Mouse (Mus musculus): ENCODE data around the gene Abhd4.

Abhd4 gene

DNA sequence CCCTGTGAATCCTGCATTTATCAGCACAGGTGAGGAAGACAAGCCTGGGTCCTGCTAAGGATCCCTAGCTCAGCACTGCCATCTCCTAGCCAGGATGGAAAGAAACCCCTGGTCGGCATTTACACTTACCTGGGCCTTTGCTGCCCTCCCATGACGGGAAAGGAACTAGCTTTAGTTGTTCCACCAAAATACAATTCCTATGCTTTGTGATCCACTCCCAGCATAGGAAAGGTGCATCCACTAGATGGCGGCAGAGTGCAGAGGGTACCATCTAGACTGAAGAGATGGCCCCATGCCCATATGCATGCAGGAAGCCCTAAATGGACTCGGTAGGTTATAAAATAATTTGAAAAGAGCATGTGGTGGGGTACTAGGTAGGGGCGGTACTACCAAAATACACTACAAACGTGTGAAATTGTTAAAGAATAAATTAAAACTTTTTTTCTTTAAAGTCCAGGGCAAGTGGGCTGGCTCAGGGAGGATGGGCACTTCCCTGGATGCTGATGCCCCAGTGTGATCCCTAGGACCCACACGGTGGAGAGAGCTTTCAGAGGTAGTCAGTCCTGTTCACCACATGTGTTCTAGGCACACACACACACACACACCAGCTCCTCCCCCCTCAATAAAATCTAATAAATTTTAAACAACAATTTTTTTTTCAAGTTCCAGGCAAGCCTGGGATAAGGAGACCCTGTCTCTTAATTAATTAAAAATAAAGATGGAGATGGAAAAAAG, 14.8 kb upstream of the Abhd4 start:
- DNase-seq (ENCODE audit: low read depth): peak; percentile 60

DNA sequence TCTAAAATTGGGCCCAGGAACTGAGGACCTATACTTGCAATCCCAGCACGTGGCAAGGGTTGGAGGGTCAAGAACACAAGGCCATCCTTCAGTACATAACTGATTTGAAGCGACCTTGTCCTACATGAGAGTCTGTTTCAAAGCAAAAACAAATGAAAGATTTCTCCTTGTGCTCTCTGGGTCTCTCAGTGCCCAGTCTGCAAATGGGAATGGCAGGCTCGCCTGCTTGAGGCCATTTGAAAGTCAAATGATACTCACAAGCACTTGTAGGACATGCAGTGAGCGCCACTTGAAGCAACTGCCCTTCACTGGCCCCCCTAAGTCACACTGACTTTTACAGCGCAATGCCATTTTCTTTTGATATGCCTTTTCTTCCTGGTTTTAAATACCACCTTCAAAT, 13.4 kb upstream of the Abhd4 start:
- no peak for DNase-seq (ENCODE audit: low read depth)

DNA sequence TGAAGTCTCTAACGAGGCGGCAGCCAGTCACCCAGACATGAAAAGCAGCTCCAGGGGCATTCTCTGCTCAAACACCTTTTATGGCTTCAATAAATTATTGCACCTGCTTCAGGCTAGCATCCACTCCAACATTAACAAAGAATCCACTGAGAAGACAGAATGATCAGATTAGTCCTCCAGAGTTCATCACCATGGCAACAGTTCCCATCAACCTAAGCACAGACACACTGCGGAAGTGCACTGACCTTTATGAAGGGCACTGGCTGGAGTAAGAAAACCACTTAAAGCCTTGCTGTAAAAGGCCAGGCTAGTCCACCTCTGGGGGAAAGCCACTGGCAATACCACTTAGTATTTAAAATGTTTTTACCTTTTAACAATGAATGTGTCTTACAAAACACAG, 9.8 kb upstream of the Abhd4 start:
- no peak for DNase-seq (ENCODE audit: low read depth)

DNA sequence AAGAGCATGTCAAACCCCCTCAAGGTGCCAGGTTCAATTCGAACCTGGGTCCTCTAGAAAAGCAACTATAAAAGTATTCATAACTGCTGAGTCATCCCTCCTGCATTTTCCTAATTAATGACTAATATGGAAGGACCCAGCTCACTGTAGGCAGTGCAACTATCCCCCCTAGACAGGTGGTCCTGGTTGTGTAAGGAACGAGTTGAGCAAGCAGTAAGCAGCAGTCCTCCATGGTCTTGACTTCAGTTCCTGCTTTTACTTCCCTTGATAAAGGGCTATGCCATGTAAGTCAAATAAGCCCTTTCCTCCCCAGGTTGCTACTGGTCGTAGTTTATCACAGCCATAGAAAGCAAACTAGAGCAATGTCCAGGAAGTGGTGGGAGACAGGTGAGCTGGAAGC, 7.8 kb upstream of the Abhd4 start:
- no peak for DNase-seq (ENCODE audit: low read depth)

DNA sequence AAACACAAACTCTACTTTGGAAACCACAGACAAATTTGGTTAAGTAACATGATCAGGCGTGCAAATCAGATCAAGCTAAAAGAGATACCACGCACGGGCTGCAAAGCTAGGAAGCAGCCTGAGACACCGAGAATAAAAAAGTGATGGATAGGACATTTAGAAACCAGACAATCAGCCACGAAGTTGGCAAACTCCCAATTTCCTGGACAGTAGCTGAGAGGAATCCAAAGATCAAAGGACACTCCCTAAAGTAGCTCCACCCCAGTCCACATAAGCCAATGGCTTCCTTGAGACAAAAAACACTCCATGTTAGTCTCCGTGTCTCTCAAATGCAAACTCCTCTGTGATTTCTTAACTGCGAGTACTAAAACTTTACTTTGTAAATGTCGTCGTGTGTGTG, 4.7 kb upstream of the Abhd4 start:
- DNase-seq (ENCODE audit: low read depth): no peak

DNA sequence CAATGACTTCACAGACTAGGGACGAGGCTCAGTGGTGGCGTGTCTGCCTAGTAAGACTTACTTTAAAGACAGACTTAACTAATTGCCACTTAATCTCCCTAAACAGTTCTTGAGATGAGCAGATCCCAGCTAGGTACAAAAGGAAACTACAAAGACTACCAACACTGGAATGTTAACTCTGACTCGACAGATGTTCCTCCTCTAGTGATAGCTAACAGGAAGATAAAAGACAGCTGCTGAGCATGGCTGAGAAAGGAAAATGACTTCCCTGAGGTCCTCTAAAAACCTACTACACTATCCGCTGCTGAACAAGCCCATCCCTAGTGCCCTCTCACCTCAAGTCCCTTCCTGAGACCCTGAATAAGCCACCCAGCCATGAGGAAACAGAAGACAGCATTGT, 3.9 kb upstream of the Abhd4 start:
- no peak for DNase-seq (ENCODE audit: low read depth)

DNA sequence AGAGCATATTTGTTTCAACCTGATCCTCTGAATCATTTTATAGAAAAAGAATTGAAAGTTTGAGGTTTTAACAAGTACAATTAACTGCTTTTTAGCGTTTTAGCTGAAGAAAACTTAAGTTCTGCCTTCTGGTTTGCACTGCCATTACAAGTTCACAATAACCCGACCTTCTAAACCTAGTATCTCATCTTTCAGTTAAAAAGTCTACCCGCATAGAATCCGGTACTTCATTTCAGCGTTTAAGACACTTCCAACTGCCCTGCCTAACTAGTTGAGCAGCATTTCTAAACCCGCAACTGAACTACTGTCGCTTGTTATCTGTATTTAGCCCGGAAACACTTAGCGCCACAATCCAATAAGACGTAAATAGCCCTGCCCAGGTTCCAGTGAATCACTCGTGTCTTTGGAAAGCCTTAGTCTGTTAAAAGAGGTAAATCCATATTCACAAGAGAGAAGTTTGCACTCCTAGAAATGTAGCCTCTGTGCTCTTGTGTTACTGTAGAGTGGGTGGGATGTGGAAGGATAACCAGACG, 748 bp downstream of the Abhd4 start:
- DNase-seq (ENCODE audit: low read depth): no peak

DNA sequence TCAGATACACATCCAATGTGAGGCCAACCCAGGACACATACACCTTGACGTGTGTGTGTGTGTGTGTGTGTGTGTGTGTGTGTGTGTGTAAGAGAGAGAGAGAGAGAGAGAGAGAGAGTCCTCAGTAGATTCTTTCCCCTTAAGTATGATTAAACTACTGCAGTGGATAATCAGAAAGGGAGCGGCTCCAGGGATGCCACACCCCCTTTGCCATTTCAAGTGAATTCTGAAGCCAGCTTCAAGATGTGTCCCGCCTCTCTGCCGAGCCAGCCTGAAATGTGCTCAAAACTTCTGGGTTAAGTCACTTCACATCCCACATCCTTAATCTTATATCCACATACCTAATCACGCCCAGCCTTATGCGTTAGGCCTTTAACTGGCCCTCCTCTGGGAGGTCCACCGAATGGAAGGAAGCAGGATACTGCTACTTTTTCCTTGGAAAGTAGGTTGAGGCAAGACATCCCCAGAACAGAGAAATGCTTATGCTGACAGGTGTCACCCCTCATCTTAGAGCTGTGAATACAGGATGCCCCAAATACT, 4.2 kb downstream of the Abhd4 start:
- no peak for DNase-seq (ENCODE audit: low read depth)

DNA sequence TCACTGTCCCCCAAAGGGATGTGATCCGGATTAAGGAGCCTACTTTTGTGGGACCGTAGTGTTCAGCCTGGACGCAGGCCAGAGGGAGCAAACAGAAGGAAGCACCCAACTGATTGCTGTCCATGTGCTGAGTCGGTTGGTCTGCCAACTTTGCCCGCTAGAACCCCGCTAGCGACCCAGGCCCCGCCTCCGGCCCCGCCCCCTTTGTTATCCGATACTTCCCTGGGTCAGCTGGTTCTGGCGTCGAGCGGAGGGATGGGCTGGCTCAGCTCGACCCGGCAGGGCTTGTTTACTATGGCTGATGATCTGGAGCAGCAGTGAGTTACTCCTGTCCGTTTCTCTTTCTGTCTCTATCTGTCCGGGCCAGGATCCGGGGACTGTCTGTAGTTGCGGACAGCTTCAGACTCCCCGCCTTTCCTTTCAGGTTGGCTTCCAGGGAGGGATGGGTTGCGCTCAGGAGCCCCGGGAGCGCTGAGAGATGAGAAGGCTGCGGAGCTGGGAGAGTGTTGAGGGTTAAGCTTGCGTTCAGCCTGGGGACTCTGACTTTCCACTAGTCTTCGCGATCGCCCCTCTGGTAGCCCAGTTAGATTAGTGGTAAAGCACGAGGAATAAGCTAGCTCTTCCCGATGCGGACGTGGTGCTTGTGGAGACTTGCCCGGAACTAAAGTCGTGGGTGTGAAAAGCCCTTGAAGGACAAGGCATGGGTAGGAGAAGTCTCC, 5.2 kb downstream of the Abhd4 start:
- peak; percentile 77 for DNase-seq (ENCODE audit: low read depth)

DNA sequence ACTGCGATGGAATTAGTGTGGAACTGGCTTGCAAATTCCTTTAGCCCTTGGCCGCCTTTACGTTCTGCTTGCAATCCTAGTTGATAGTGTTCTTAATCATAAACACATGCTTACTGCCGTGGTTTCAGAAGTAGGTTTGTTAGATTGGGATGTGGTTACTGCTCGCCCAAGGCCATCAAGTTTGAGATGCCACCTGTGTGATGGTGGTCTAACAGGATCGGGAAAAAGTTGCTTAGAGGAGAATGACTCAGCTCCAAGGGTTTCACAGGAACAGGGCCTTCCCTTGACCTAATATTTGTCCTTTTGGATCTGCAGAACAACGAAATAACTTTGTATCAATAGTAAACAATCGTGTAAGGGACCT, 5.7 kb downstream of the Abhd4 start:
- DNase-seq (ENCODE audit: low read depth): no peak

DNA sequence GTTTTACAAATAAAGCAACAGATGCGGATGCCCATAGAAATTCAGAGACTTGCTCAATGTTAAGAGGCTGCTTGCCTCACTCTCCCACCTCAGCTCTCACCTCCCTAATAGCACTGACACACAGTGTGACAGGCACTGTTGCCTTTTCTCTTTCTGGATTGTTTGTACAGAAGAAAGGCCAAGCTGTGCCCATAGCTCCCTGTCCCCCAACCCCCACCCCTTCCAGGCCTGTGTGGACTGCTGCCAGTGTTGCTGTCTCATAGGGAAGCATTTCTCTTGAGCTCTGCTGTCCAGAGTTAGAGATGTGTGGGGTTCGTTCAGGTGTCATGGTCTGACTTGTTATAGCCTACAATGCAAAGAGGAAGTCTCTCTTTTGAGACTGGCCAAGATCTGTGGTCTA, 6.2 kb downstream of the Abhd4 start:
- no peak for DNase-seq (ENCODE audit: low read depth)

DNA sequence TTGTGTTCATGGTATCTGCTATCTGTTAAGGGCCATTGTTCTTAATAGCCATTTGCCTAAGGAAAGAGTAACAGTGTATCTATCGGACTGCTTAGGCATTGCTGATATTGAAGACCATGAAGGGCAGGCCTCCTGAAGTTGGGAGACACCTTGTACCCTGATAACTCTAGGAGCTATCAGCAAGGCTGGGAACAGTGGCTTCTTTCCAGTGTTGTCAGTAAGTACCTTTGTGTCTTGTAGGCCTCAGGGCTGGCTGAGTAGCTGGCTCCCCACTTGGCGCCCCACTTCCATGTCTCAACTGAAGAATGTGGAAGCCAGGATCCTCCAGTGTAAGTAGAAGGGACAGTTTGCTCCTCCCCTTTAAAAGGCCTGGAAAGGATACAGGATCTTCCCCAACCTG, 7.4 kb downstream of the Abhd4 start:
- no peak for DNase-seq (ENCODE audit: low read depth)

DNA sequence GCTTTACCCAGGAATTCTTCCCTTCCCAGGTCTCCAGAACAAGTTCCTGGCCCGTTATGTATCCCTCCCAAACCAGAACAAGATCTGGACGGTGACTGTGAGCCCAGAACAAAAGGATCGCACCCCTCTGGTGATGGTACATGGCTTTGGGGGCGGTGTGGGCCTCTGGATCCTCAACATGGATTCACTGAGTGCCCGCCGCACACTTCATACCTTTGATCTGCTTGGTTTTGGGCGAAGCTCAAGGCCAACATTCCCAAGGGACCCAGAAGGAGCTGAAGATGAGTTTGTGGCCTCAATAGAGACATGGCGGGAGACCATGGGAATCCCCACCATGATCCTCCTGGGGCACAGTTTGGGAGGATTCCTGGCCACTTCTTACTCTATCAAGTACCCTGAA, 8.6 kb downstream of the Abhd4 start:
- no peak for DNase-seq (ENCODE audit: low read depth)

DNA sequence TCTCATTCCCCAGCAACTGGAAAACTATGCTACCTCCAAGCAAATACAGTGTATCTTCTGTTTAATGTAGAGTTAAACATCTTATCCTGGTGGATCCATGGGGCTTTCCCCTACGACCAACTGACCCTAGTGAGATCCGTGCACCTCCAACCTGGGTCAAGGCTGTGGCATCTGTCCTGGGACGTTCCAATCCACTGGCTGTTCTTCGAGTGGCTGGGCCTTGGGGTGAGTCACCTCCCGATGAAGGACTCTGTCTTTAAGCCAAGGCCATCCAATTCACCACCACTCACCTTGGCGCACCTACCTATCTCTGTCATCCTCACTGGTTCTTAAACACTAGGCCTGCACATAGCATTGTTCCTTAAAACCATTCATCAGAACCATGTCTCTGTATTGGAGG, 9.1 kb downstream of the Abhd4 start:
- DNase-seq (ENCODE audit: low read depth): no peak

DNA sequence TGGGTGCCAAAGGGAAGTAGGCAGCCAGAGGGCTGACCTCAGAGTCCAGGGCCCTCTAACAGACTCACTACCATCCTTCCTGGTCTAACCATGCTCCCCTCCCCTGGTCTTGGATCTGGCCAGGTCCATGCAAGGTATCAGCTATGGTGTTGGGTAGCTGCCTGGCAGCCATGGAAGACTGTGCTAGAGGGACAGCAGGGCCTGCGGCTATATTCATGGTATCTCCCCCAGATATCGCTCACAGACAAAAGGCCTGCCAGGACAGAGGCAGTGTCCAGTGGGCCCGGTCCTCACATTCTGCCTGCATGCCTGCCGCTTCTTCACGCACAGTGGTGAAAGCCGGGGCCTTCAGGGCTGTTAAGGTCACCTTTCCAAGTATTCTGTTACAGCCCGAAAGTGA, 10.2 kb downstream of the Abhd4 start:
- no peak for DNase-seq (ENCODE audit: low read depth)

DNA sequence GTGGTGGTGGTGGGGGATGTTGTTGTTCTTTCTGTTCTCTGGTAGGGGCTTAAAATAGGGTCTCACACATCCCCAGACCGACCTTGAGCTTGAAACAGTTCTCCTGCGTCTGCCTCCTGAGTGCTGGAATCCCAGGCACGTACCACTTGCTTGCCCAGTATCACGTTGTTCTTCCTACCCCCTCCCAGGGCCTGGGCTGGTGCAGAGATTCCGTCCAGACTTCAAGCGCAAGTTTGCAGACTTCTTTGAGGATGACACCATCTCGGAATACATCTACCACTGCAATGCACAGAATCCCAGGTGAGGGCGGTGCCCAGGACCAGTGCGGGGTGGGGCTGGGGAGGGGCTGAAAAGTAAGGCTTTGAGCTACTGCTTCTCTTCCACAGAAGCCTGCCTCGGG, 11.1 kb downstream of the Abhd4 start:
- DNase-seq (ENCODE audit: low read depth): no peak

DNA sequence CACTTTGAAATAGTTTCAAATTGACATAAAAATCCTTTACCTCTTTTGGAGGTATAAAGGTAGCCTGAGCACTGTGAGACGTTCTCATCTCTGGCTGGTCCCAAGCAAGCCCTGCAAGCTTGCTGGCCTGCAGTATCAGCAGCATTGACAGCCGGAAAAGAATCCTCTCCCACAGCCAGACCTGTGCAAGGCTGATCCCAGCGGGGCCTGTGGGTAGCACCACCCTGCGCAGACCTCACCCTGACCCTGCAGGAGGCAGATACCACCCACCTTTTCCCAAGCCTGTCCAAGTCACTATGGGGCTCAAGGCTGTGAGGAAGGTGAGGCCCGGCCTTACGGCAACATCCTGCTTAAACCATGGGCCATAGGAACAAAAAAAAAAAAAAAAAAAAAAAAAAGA, 12.0 kb downstream of the Abhd4 start:
- no peak for DNase-seq (ENCODE audit: low read depth)

DNA sequence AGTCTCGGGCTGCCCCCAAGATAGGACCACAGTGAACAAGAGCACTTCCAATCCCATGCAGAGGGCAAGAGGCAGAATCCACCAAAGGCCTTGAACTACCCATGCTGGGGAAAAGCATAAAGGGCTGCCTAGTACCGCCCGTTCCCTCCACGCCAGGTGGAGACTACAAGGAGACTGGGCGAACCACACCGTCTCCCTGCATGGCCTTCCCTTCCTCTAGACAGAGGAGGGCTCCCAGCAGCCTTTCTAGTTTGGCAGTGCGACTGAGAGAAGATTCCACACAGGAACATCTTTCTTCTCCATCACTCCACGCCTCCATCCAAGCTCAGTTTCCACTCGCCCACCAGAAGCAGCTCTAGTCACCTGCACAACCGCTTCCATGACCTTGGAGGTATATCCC, 14.0 kb downstream of the Abhd4 start:
- DNase-seq (ENCODE audit: low read depth): no peak

DNA sequence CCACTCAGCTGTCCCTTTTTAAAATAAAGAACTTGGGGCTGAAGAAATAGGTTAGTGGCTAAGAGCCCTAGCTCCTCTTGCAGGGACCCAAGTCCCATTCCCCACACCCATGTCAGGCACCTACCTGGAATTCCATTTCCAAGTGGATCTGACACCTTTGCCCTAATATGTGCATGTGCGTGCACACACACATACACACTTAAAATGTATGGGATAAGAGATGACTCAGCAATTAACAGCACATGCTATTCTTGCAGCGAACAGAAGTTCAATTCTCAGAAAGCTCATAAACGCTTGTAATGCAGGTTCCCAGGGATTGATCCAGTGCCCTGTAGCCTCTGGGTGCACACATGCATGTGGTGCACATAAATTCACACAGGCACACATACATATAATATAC, 15.6 kb downstream of the Abhd4 start:
- DNase-seq (ENCODE audit: low read depth): no peak

DNA sequence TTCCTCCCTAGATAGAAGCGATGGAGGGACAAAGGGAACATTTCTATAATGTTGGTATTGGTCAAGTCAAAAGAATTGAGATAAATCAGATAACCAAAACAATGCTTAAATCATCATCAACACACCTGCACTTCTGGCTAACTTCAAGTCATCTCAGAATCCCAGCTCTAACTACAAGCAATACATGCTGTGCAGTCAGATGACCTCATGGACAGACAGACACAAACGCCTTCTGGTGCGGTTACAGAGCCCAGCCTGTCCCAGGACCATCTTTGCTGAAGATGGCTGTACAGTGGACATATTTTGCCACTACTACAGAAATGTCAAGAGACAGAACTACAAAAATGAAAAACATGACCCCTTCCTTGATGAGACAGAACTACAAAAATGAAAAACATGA, 16.4 kb downstream of the Abhd4 start:
- DNase-seq (ENCODE audit: low read depth): no peak

DNA sequence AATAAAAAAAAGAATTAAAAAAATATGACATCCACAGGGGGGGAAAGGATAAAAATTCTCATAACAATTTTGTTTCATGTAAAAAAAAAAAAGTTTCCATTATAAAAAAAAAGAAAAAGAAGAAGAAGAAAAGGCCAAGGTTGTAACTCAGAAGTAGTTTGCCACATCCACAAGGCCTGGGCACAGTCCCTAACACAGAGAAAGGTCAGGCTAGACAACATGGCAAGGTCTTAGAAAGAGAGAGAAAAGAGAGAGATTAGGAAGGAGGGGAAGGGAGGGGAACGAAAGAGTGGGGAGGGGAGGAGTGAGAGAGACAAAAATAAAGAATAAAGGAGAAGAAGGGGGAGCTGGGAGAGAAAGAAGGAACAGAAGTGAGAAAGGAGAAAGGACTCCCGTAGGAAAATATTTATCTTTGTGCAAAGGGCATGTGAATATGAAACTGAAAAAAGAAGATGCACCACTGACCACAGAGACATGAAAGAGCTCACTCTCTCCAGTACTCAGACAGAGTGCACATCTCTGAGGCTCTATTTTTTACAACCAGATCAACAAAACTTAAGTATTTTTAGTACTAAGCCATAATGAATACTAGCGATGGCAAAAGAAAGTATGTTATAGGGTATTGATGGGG, 18.1 kb downstream of the Abhd4 start:
- DNase-seq (ENCODE audit: low read depth): no peak

DNA sequence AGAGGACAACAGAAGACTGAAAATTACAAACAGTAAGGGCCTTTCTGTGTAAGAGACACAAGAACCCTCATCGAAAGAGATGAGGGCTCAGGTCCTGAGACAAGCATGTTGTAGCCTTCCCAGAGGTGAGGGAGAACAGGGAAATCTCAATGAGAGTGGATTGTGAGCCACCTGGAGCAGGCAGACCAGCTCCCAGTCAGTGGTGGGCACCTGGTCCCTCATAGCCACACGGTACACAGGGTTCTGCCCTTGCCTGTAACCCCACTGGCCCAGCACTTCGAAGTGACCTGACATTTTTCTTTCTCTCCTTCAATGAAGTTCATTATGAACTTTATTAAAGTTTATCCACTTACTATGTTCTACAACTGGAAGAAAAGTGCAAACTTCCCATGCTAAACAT, 18.7 kb downstream of the Abhd4 start:
- no peak for DNase-seq (ENCODE audit: low read depth)

DNA sequence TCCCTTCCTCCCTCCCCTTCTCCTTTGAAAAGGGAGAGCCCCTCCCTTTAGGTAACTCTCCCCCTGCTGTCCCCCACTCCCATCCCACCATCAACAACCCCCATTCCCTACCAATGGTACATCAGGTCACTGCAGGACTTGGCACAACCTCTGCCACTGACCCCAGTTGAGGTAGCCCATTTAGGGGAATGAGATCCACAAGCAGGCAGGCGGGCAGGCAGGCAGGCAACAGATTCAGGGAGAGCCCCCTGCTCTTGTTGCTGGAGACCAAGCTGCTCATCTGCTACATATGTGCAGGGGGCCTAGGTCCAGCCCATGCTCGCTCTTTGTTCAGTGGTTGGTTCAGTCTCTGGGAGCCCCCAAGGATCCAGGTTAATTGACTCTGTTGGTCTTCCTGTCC, 22.5 kb downstream of the Abhd4 start:
- DNase-seq (ENCODE audit: low read depth): no peak

Measured in fibroblast of lung, adult 2 months (primary cell).